Mouse (Mus musculus) v-Abl transformed pro-B cells (cell line): ENCODE results near the gene Vmn1r6.
"Not testable (repeated sequence)": the region's sequence is repeated elsewhere in the genome, so short reads cannot be mapped to it uniquely, and the experiment has no call there.

Experiments used
- in situ Hi-C, 2 experiments: fragments of 400-800 bp; cut with MboI; formaldehyde crosslinking; loops; one replicate each; pipeline ENCODE4 v1.15.1; 2025; ENCODE audit not compliant: unreplicated experiment in 2 of 2

Gene Vmn1r6

DNA sequence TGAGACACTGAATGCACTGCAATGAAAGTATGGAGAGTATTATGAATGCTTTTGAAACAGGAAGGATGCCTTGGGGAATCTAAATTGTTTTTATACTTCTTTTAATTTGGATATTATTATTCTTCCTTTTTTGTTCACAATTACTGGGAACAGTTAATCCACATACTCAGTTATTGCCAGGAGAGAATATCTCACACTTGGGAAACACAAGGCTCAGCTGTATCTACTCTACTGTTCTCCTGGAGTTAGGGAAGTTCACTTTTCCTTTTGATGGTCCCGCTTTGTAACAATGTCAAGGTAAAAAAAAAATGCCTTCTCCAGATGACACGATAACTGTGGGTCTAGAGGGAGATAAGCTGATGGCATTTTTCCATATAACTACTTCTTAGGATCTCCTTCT lies at the start of gene Vmn1r6:
Vmn1r6 (plus strand) TSS at position 301 of the 400 bp plus-strand sequence.
- in situ Hi-C loops, result no loop called here

GRCm38 (mm10) chr6:56956436-56956835 lies 40.6 kb upstream of the Vmn1r6 start:
- in situ Hi-C loops, result no loop called here

- in situ Hi-C loops, result no loop called here
Observed at GRCm38 (mm10) chr6:56969973-56970372, 27.1 kb upstream of the Vmn1r6 start, which contains the start of gene Vmn1r5. Vmn1r5 (plus strand) TSS chr6:56970273.

GRCm38 (mm10) chr6:57025224-57025623 lies 28.2 kb downstream of the Vmn1r6 start, which contains the start of gene Vmn1r7:
Vmn1r7 (minus strand) TSS chr6:57025324.
- in situ Hi-C loops, result not testable (repeated sequence)

DNA sequence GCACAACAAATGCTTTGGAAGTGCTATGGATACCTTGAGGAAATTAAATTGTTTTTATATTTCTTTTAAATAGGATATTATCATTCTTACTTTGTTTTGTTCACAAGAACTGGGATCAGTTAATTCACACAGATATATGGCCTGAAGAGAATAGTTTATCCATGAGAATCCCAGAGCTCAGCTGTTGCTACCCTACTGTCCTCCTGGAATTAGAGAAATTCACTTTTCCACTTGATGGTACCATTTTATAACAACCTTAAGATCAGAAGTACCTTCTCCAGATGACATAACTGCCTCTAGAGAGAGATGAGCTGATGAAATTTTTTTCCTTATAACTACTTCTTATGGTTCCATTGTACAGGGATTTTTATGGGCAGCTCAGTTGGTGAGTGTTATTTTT lies 34.9 kb downstream of the Vmn1r6 start, which contains the start of gene Vmn1r8:
Vmn1r8 (plus strand) TSS at position 301 of the 400 bp plus-strand sequence.
- in situ Hi-C loops, result no loop called here

GRCm38 (mm10) chr6:57034674-57035073 lies 37.6 kb downstream of the Vmn1r6 start:
- in situ Hi-C loops, result no loop called here
